Mouse (Mus musculus) MEL (cell line): ENCODE data around the gene Chid1. TPM values are rescaled to one million over a fixed set of nuclear protein-coding genes. Genes with fewer than 3 reads are reported as not detected.

ENCODE experiments used
- DNase-seq: peaks from one replicate; pipeline ENCODE4 v3.0.0; 2011; ENCODE audit warnings: low read depth, low spot score
- H3K27ac ChIP-seq: 2 replicates; pipeline ENCODE4 v1.5.1; 2012; ENCODE audit warnings: low read depth, mild to moderate bottlenecking, control low read depth, low read length, moderate library complexity; ENCODE audit not compliant: control insufficient read depth
- H3K27me3 ChIP-seq, 2 experiments: fragments of 150-350 bp in 1 of 2; sonication (generic) in 1 of 2; 2 replicates each; pipeline ENCODE4 v1.6.1; 2012; ENCODE audit warnings: low read length in 2 of 2, mild to moderate bottlenecking in 2 of 2, improper control_type of control experiment in 1 of 2, moderate library complexity in 1 of 2; ENCODE audit not compliant: insufficient read depth in 2 of 2, control insufficient read depth in 1 of 2
- H3K36me3 ChIP-seq, 2 experiments: 2 replicates each; pipeline ENCODE4 v1.6.1; 2012 to 2014; ENCODE audit warnings: low read length in 2 of 2, improper control_type of control experiment in 1 of 2, inconsistent platforms in 1 of 2, mild to moderate bottlenecking in 1 of 2; ENCODE audit not compliant: insufficient read depth in 2 of 2, control insufficient read depth in 1 of 2
- H3K4me1 ChIP-seq, 2 experiments: fragments of 150-350 bp in 1 of 2; sonication (generic) in 1 of 2; 2 replicates each; pipeline ENCODE4 v1.6.1; 2012; ENCODE audit warnings: low read length in 2 of 2, improper control_type of control experiment in 1 of 2, mild to moderate bottlenecking in 1 of 2; ENCODE audit not compliant: insufficient read depth in 2 of 2, control insufficient read depth in 1 of 2
- H3K4me3 ChIP-seq, 2 experiments: fragments of 150-350 bp in 1 of 2; sonication (generic) in 1 of 2; 2 replicates each; pipeline ENCODE4 v1.5.1; 2012; ENCODE audit warnings: low read depth in 2 of 2, low read length in 2 of 2, mild to moderate bottlenecking in 2 of 2, moderate library complexity in 2 of 2, control low read depth in 1 of 2, improper control_type of control experiment in 1 of 2; ENCODE audit not compliant: control insufficient read depth in 1 of 2, insufficient read depth in 1 of 2
- H3K79me2 ChIP-seq: 2 replicates; pipeline ENCODE4 v1.6.1; 2012; ENCODE audit warnings: mild to moderate bottlenecking, low read length, moderate library complexity; ENCODE audit not compliant: control insufficient read depth, poor library complexity, insufficient read depth
- H3K9ac ChIP-seq: 2 replicates; pipeline ENCODE4 v1.6.1; 2012; ENCODE audit warnings: low read depth, mild to moderate bottlenecking, control low read depth, low read length, moderate library complexity; ENCODE audit not compliant: control insufficient read depth, poor library complexity, severe bottlenecking
- H3K9me3 ChIP-seq: fragments of 150-350 bp; sonication (generic); replicated peaks from 2 replicates; pipeline ENCODE4 v1.6.1; 2012; ENCODE audit warnings: mild to moderate bottlenecking, low read length, improper control_type of control experiment, moderate library complexity; ENCODE audit not compliant: insufficient read depth
- BHLHE40 ChIP-seq: IDR thresholded peaks from 2 replicates; pipeline ENCODE4 v1.6.1; 2012; ENCODE audit warnings: low read depth, mild to moderate bottlenecking, inconsistent platforms, low read length, improper control_type of control experiment, borderline replicate concordance
- CHD1 ChIP-seq: IDR thresholded peaks from 2 replicates; pipeline ENCODE4 v1.6.1; 2012; ENCODE audit warnings: low read depth, mild to moderate bottlenecking, inconsistent platforms, low read length, improper control_type of control experiment
- CHD2 ChIP-seq: IDR thresholded peaks from 2 replicates; pipeline ENCODE4 v1.6.1; 2011; ENCODE audit warnings: low read length, improper control_type of control experiment
- CTCF ChIP-seq, 3 experiments: IDR thresholded peaks in 2 of 3; conservative IDR thresholded peaks in 1 of 3; 2 replicates each; pipeline ENCODE4 v1.5.1; 2011 to 2012; ENCODE audit warnings: low read length in 3 of 3, low read depth in 2 of 3, mild to moderate bottlenecking in 2 of 3, improper control_type of control experiment in 1 of 3, inconsistent platforms in 1 of 3, mixed read lengths in 1 of 3, moderate library complexity in 1 of 3; ENCODE audit not compliant: control insufficient read depth in 1 of 3, insufficient read depth in 1 of 3, poor library complexity in 1 of 3, severe bottlenecking in 1 of 3
- E2F4 ChIP-seq: IDR thresholded peaks from 2 replicates; pipeline ENCODE4 v1.6.1; 2011; ENCODE audit warnings: low read depth, low read length, improper control_type of control experiment, borderline replicate concordance
- ELF1 ChIP-seq: IDR thresholded peaks from 2 replicates; pipeline ENCODE4 v1.6.1; 2014; ENCODE audit warnings: low read depth, mild to moderate bottlenecking, inconsistent platforms, low read length, improper control_type of control experiment, moderate library complexity
- EP300 ChIP-seq, 2 experiments: IDR thresholded peaks; 2 replicates each; pipeline ENCODE4 v1.6.1; 2011; ENCODE audit warnings: improper control_type of control experiment in 2 of 2, low read length in 2 of 2, low read depth in 1 of 2, mild to moderate bottlenecking in 1 of 2
- ETS1 ChIP-seq: IDR thresholded peaks from 2 replicates; pipeline ENCODE4 v1.6.1; 2012; ENCODE audit warnings: low read depth, mild to moderate bottlenecking, inconsistent platforms, low read length, improper control_type of control experiment, moderate library complexity
- GABPA ChIP-seq: IDR thresholded peaks from 2 replicates; pipeline ENCODE4 v1.6.1; 2012; ENCODE audit warnings: low read depth, mild to moderate bottlenecking, inconsistent platforms, low read length, improper control_type of control experiment, moderate library complexity
- GATA1 ChIP-seq: IDR thresholded peaks from 2 replicates; pipeline ENCODE4 v1.6.1; 2011; ENCODE audit warnings: low read depth, low read length, improper control_type of control experiment
- JUND ChIP-seq: IDR thresholded peaks from 2 replicates; pipeline ENCODE4 v1.6.1; 2011; ENCODE audit warnings: low read depth, mild to moderate bottlenecking, improper control_type of control experiment, low read length
- KAT2A ChIP-seq: conservative IDR thresholded peaks from 2 replicates; pipeline ENCODE4 v1.6.1; 2012; ENCODE audit warnings: low read depth, low read length, improper control_type of control experiment, inconsistent platforms
- MAX ChIP-seq: IDR thresholded peaks from 2 replicates; pipeline ENCODE4 v1.6.1; 2011; ENCODE audit warnings: low read length, improper control_type of control experiment
- MAZ ChIP-seq: IDR thresholded peaks from 2 replicates; pipeline ENCODE4 v1.6.1; 2012; ENCODE audit warnings: low read depth, mild to moderate bottlenecking, inconsistent platforms, low read length, improper control_type of control experiment
- MEF2A ChIP-seq: IDR thresholded peaks from 2 replicates; pipeline ENCODE4 v1.6.1; 2014; ENCODE audit warnings: low read depth, mild to moderate bottlenecking, inconsistent platforms, low read length, improper control_type of control experiment; ENCODE audit not compliant: poor library complexity, insufficient replicate concordance, severe bottlenecking; ENCODE audit errors: extremely low read depth
- MXI1 ChIP-seq: IDR thresholded peaks from 2 replicates; pipeline ENCODE4 v1.6.1; 2011; ENCODE audit warnings: mild to moderate bottlenecking, low read depth, low read length, improper control_type of control experiment
- MYC ChIP-seq: IDR thresholded peaks from 2 replicates; pipeline ENCODE4 v1.6.1; 2011; ENCODE audit warnings: low read depth, mild to moderate bottlenecking, low read length, improper control_type of control experiment, moderate library complexity
- NELFE ChIP-seq: IDR thresholded peaks from 2 replicates; pipeline ENCODE4 v1.6.1; 2011; ENCODE audit warnings: low read depth, low read length, improper control_type of control experiment
- NRF1 ChIP-seq: IDR thresholded peaks from 2 replicates; pipeline ENCODE4 v1.6.1; 2014; ENCODE audit warnings: low read depth, mild to moderate bottlenecking, inconsistent platforms, low read length, improper control_type of control experiment, moderate library complexity; ENCODE audit not compliant: poor library complexity, insufficient read depth, severe bottlenecking
- POLR2A ChIP-seq, 2 experiments: IDR thresholded peaks; 2 replicates each; pipeline ENCODE4 v1.6.1; 2011 to 2012; ENCODE audit warnings: low read length in 2 of 2, mild to moderate bottlenecking in 2 of 2, control low read depth in 1 of 2, improper control_type of control experiment in 1 of 2, low read depth in 1 of 2, moderate library complexity in 1 of 2; ENCODE audit not compliant: control insufficient read depth in 1 of 2, insufficient read depth in 1 of 2, poor library complexity in 1 of 2
- POLR2AphosphoS2 ChIP-seq: IDR thresholded peaks from 2 replicates; pipeline ENCODE4 v1.6.1; 2011; ENCODE audit warnings: low read length, improper control_type of control experiment
- POLR2AphosphoS5 ChIP-seq: IDR thresholded peaks from 2 replicates; pipeline ENCODE4 v1.6.1; 2012; ENCODE audit warnings: low read depth, borderline replicate concordance, mild to moderate bottlenecking, inconsistent platforms, low read length, moderate library complexity, mixed read lengths
- RAD21 ChIP-seq: IDR thresholded peaks from 2 replicates; pipeline ENCODE4 v1.6.1; 2011; ENCODE audit warnings: mild to moderate bottlenecking, low read depth, low read length, improper control_type of control experiment
- RCOR1 ChIP-seq: IDR thresholded peaks from 2 replicates; pipeline ENCODE4 v1.6.1; 2012; ENCODE audit warnings: low read depth, mild to moderate bottlenecking, inconsistent platforms, low read length, improper control_type of control experiment
- SIN3A ChIP-seq: IDR thresholded peaks from 2 replicates; pipeline ENCODE4 v1.6.1; 2012; ENCODE audit warnings: low read length, improper control_type of control experiment, inconsistent platforms
- TAL1 ChIP-seq: IDR thresholded peaks from 2 replicates; pipeline ENCODE4 v1.6.1; 2012; ENCODE audit warnings: mild to moderate bottlenecking, inconsistent platforms, low read length, moderate library complexity, mixed read lengths
- TBP ChIP-seq: IDR thresholded peaks from 2 replicates; pipeline ENCODE4 v1.8.0; 2011; ENCODE audit warnings: low read depth, low read length, improper control_type of control experiment
- TCF12 ChIP-seq: IDR thresholded peaks from 2 replicates; pipeline ENCODE4 v1.6.1; 2014; ENCODE audit warnings: low read depth, mild to moderate bottlenecking, inconsistent platforms, low read length, improper control_type of control experiment, moderate library complexity
- UBTF ChIP-seq: IDR thresholded peaks from 2 replicates; pipeline ENCODE4 v1.6.1; 2012; ENCODE audit warnings: low read depth, mild to moderate bottlenecking, inconsistent platforms, low read length, improper control_type of control experiment, moderate library complexity, borderline replicate concordance; ENCODE audit not compliant: insufficient read depth
- USF1 ChIP-seq: IDR thresholded peaks from 2 replicates; pipeline ENCODE4 v1.6.1; 2014; ENCODE audit warnings: low read depth, mild to moderate bottlenecking, inconsistent platforms, low read length, improper control_type of control experiment, moderate library complexity
- USF2 ChIP-seq, 2 experiments: IDR thresholded peaks; 2 replicates each; pipeline ENCODE4 v1.6.1; 2011 to 2012; ENCODE audit warnings: improper control_type of control experiment in 2 of 2, low read length in 2 of 2, borderline replicate concordance in 1 of 2, inconsistent platforms in 1 of 2, low read depth in 1 of 2, mild to moderate bottlenecking in 1 of 2; ENCODE audit not compliant: insufficient read depth in 1 of 2
- ZC3H11A ChIP-seq: IDR thresholded peaks from 2 replicates; pipeline ENCODE4 v1.6.1; 2012; ENCODE audit warnings: low read depth, mild to moderate bottlenecking, inconsistent platforms, low read length, improper control_type of control experiment
- ZKSCAN1 ChIP-seq: IDR thresholded peaks from 2 replicates; pipeline ENCODE4 v1.6.1; 2012; ENCODE audit warnings: low read depth, mild to moderate bottlenecking, inconsistent platforms, low read length, improper control_type of control experiment, moderate library complexity
- ZMIZ1 ChIP-seq: IDR thresholded peaks from 2 replicates; pipeline ENCODE4 v1.6.1; 2012; ENCODE audit warnings: low read depth, mild to moderate bottlenecking, inconsistent platforms, low read length, improper control_type of control experiment, moderate library complexity
- ZNF384 ChIP-seq: IDR thresholded peaks from 2 replicates; pipeline ENCODE4 v1.6.1; 2012; ENCODE audit warnings: low read depth, mild to moderate bottlenecking, inconsistent platforms, low read length, improper control_type of control experiment
- polyA plus RNA-seq, 2 experiments: library from polyadenylated mRNA; stranded (reverse) in 1 of 2; unstranded in 1 of 2; fragments of >175 nt in 1 of 2; fragments of >200 nt in 1 of 2; gene quantifications; 2 replicates each; pipeline versions ENCODE4 v1.2.1 to v1.2.4; 2012; ENCODE audit warnings: low replicate concordance in 2 of 2, low read depth in 1 of 2; ENCODE audit not compliant: insufficient read length in 2 of 2, insufficient read depth in 1 of 2, missing spikeins in 1 of 2
- total RNA-seq: library from RNA; depleted of rRNA; stranded (reverse); fragments of 300-350 nt; gene quantifications from 2 replicates; pipeline ENCODE4 v1.2.3, GENCODE M21; 2012; rRNA removed

Chid1 gene
- total RNA-seq: 36.1 and 36.3 TPM in 2 replicates
- polyA plus RNA-seq: 10 to 100 TPM in 1 of 2 experiments, not detected in 1; 46.7 TPM

- H3K79me2 ChIP-seq: peaks cover 15% of the 10 kb centered on the region
- no peaks in the 10 kb centered on the region for H3K27me3 ChIP-seq
- H3K9ac ChIP-seq: peak within 1 kb of the TSS; percentile 83
- H3K27ac ChIP-seq: peak within 1 kb of the TSS; percentile 56
- peaks cover 5 to 18% of the 10 kb centered on the region in 2 experiments; a peak in 3 of 4 replicates for H3K4me1 ChIP-seq
- peak; percentile 98 for DNase-seq
- peaks cover 0 to 13% of the 10 kb centered on the region in 2 experiments; a peak in 2 of 4 replicates for H3K36me3 ChIP-seq
- no peaks in the 10 kb centered on the region for H3K9me3 ChIP-seq
- H3K4me3 ChIP-seq: peak within 1 kb of the TSS; percentile 86 to 87
- TF ChIP-seq TAL1: no peak
- no peak for TF ChIP-seq GABPA
- peak; percentile 68; the same call in 1 of the 2 replicates for TF ChIP-seq ZMIZ1
- no peak for TF ChIP-seq ZKSCAN1
- TF ChIP-seq ELF1: peak; percentile 86
- TF ChIP-seq MAZ: no peak
- TF ChIP-seq CTCF (IDR thresholded peaks at IDR 0.05 in 2 of 3, conservative IDR thresholded peaks at IDR 0.05 in 1 of 3; ENCODE audit: control insufficient read depth in 1 of 3, insufficient read depth in 1 of 3, low read depth in 2 of 3, low read length in 3 of 3, poor library complexity in 1 of 3, severe bottlenecking in 1 of 3): no peak
- TF ChIP-seq TCF12: peak; percentile 62
- peak; percentile 90 for TF ChIP-seq SIN3A
- 0 out of 4 replicates have a peak, but pooled peaks of 1 of the 2 experiments have one; percentile 7 for TF ChIP-seq EP300 (IDR thresholded peaks at IDR 0.05; ENCODE audit: low read depth in 1 of 2, low read length in 2 of 2)
- no peak for TF ChIP-seq UBTF
- TF ChIP-seq CHD2: no peak
- no peak for TF ChIP-seq RAD21
- TF ChIP-seq MEF2A: no peak
- peak; percentile 10; the same call in 1 of the 2 replicates for TF ChIP-seq MYC
- TF ChIP-seq ZNF384: no peak
- no peak; the same call in none of the 2 replicates for TF ChIP-seq MAX
- TF ChIP-seq POLR2AphosphoS5: no peak
- peak; percentile 60 for TF ChIP-seq TBP
- TF ChIP-seq JUND: no peak
- TF ChIP-seq BHLHE40: no peak
- peak; percentile 87 to 94 for TF ChIP-seq POLR2A (IDR thresholded peaks at IDR 0.05; ENCODE audit: control insufficient read depth in 1 of 2, insufficient read depth in 1 of 2, low read depth in 1 of 2, low read length in 2 of 2, poor library complexity in 1 of 2)
- TF ChIP-seq CHD1: no peak
- no peak for TF ChIP-seq ZC3H11A
- TF ChIP-seq ETS1: peak; percentile 37; the same call in 1 of the 2 replicates
- TF ChIP-seq KAT2A: no peak; the same call in 1 of the 2 replicates
- TF ChIP-seq GATA1: peak; percentile 29; the same call in 1 of the 2 replicates
- peak; percentile 86 for TF ChIP-seq POLR2AphosphoS2
- peak; percentile 84 for TF ChIP-seq MXI1
- peak; percentile 79 for TF ChIP-seq NRF1
- no peak for TF ChIP-seq RCOR1
- TF ChIP-seq E2F4: no peak
- TF ChIP-seq NELFE: peak; percentile 95
- TF ChIP-seq USF2 (IDR thresholded peaks at IDR 0.05; ENCODE audit: borderline replicate concordance in 1 of 2, insufficient read depth in 1 of 2, low read depth in 1 of 2, low read length in 2 of 2): no peak
- TF ChIP-seq USF1: no peak
These were observed at the start of gene Chid1 for GRCm38 (mm10) chr7:141539556-141540311. Chid1 (minus strand) TSS chr7:141539857.
